Mouse (Mus musculus) layer of hippocampus, adult 8-10 months (tissue): ENCODE measurements around the gene Psmc3ip. TPM values are rescaled to one million over a fixed set of nuclear protein-coding genes. Genes with fewer than 3 reads are reported as not detected.

ENCODE experiments used
- DNase-seq, 2 experiments: peaks; one replicate each; pipeline ENCODE4 v3.0.0; 2022; ENCODE audit warnings: low spot score in 2 of 2
- total RNA-seq, 4 experiments: library from RNA; stranded (reverse); gene quantifications; 2 replicates each; pipeline ENCODE4 v1.2.4; 2022

The Psmc3ip gene
- total RNA-seq, 4 experiments from 2014 or later: 2.5 to 5.4 (median 3.9) TPM

DNA sequence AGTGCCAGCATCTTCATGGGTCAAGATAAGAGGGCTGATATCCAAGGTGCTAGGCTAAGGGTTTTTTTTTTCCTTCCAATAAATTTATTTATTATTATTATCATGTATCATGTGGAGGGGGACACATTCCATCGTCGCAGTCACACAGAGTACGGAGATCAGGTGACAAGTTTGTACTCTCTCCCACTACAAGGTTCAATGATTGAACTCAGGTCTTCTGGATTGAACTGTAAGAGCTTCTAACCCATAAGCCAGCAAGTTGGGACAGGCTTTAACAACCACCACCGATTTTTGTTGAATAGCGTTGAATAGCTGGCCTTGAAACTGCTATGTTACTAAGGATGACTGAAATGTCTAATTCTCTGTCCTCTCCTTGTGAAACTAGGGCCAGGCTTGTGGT lies 14.8 kb downstream of the Psmc3ip start:
- no peak for DNase-seq

GRCm38 (mm10) chr11:101079746-101080145 lies 15.5 kb downstream of the Psmc3ip start:
- no peak for DNase-seq

DNA sequence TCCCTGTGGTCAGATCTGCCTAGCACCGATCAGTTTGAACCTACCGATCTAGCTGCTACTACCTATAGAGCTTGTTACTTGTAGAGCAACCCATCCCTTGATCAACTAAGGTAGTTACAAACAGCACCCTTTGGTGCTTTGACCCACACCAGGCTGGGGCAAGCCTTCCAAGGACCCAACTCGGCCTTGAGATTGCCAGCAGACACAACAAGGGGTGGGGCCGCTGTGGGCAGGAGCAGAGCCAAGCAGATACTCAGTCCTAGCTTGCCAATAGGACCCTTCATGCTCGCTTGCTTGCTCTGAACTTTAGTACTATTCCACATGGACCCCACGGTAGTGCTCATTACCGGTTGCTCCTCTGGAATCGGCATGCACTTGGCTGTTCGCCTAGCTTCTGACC lies 17.1 kb downstream of the Psmc3ip start, which contains the start of gene Hsd17b1:
Gene Hsd17b1, plus strand, starts transcription at position 291 of the 400 bp plus-strand sequence.
- no peak for DNase-seq

DNA sequence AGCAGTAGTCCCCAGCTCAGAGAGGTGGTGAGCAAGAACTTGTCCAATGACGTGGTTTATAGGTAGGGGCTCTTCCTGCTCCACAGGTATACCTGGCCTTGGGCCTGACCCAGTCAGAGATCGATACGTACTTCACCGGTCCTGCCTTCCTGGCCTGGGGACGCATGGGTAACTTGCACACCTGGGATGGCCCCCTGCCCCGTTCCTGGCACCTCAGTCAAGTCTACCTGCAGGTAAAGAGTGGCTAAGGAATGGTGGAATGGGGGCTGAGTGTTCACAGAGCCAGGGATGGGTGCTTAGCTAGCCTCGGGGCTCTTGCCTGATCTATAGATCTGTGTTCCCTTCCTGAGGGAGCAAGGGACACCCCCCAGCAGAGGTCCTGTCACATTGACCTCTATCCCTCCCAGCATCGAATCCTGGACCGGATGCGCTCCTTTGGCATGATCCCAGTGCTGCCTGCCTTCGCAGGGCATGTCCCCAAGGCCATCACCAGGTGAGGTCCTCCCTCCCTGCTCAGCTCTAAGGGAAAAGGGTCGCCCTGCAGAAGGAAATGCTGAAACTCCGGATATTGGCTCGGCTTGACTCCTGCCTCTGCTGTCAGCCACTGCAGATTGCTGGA lies 23.3 kb downstream of the Psmc3ip start:
- DNase-seq: no peak

DNA sequence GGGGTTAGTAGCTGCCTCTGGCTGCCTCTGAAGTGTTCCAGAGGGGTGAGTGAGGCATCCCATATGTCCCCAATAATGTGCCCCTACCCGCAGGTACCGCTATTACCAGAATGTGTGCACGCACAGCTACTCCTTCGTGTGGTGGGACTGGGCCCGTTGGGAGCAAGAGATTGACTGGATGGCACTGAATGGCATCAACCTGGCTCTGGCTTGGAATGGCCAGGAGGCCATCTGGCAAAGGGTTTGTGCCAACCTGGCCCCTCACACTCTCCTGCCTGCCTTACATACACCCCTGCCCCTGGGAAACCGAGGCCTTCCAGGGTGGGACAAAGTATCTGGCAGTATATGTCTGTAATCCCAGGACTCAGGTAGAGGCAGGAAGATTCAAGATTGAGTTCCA lies 24.2 kb downstream of the Psmc3ip start:
- no peak for DNase-seq

DNA sequence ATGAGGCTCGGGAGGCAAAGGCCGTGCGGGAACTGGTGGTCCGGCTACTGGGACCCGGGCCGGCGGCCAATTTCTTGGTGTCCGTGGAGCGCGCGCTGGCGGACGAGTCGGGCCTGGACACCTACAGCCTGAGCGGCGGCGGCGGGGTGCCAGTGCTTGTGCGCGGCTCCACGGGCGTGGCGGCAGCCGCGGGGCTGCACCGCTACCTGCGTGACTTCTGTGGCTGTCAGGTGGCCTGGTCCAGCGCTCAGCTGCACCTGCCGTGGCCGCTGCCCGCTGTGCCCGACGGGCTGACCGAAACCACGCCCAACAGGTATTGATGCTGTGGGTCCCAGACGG lies 25.1 kb downstream of the Psmc3ip start:
- DNase-seq: no peak

DNA sequence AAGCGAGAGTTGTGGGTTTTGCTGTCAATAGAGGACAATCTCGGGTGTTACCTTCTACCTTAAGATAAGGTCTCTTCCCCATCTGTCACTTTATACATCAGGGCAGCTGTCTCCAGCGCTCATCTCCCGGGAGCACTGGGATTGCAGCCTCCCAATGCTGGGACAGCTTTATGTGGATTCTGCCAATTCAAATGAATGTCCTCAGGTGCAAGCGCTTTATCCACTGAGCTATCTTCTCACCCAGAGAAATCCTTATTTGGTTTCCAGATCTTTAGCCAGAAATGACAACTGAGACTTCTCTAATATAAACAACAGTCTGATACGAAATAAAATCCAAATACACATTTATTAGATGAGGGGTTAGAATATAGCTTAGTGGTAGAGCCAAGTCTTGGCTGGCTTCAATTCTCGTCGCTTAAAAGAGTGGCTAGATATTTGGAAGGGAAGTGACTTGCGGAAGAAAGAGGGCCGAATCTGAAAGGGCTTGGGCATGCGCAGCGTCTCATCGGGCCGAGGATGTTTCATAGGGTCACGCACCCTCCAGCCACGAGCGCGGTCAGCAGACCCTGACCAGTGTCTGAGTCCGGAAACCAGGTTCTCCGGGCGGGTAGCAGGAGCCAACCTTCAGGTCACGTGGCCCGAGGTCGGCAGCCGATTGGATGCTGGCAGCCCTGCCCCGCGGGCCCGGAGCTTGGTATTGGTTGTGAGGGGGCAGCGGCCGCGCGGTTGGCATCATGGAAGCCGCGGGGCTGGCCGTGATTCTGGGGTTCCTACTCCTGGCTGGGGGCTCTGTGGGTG lies 25.6 kb downstream of the Psmc3ip start, which contains the start of gene Naglu:
Gene Naglu, plus strand, starts transcription at position 622 of the 798 bp plus-strand sequence.
- peak; percentile 91 to 93 for DNase-seq

GRCm38 (mm10) chr11:101066549-101067412 lies 28.5 kb downstream of the Psmc3ip start:
- peak; percentile 66 to 85 for DNase-seq

DNA sequence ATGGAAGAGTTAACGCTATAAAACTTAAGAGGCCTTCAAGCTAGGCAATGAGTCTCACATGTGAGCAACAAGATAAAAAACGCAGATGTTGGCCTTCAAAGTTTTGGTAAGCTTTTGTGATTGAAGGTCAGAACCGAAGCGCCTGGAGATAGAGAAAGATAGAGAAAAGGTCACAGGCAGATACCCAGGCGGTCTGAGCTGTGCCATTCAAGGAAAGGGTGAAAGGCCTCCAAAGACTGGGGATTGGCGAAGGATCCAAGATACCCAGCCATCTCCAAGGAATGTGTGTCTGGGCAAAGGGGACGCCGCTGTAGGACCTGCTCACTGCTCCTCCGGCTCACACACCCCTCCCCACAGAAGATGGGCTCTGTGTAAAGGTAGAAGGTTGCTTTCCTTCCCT lies 30.2 kb downstream of the Psmc3ip start:
- no peak for DNase-seq

DNA sequence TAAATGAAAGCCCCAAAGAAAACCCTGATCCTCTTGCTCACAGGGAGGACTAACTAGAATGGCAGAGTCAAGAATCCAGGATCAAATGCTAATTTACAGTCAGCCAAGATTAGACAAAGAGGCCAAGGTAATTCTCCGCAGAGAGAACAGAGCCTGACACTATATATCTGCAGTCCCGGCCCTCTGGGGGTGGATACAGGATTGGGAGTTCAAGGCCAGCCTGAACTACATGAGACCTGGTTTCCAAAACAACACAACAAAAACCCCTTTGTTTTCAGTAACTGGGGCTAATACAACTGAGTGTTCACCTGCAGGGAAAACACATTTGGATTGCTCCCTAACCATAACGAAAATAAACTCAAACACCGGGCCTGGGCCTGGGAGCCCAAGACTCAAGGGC lies 30.8 kb downstream of the Psmc3ip start:
- no peak for DNase-seq

- DNase-seq: peak in 1 of 2 experiments; percentile 69
Measured at GRCm38 (mm10) chr11:101063676-101064327, 31.4 kb downstream of the Psmc3ip start.

GRCm38 (mm10) chr11:101062971-101063675 lies 32.1 kb downstream of the Psmc3ip start:
- no peak for DNase-seq

DNA sequence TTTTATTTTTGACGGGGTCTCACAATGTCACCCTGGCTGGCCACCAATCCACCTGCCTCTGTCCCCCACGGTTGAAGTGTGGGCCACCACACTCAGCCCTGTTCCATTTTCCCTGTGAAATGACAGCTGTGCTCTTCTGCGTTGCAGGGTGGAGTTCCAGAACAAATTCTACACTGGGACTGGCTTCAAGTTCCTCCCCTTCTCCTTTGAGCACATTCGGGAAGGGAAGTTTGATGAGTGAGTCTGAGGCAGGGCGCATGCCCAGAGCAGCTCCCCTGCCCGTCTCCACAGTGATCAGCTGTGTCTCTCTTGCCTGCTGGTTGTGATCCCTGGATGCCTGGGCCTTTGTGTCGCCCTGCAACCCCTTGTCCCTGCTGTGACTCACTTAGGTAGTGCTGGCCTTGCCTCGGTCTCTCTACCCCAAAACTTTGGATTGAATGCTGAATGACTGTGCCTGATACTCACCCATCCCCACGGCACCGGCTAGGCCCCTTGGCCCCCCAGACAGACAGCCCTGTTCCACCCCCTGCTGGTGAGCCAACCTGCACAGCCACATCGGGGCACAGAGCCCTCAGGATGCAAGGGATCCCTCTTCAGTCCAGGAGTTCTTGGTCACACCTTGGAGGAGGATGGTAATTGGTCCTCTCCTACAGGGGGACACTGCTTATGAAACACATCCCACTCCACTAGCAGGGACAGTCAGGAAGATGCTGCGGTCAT lies 32.9 kb downstream of the Psmc3ip start:
- DNase-seq: no peak

- no peak for DNase-seq
Measured at GRCm38 (mm10) chr11:101061049-101061448, 34.2 kb downstream of the Psmc3ip start.

- DNase-seq: peak in 1 of 2 experiments; percentile 68
Measured at GRCm38 (mm10) chr11:101060126-101060525, 35.1 kb downstream of the Psmc3ip start.

- DNase-seq: no peak
Measured at GRCm38 (mm10) chr11:101059473-101059872, 35.8 kb downstream of the Psmc3ip start.

DNA sequence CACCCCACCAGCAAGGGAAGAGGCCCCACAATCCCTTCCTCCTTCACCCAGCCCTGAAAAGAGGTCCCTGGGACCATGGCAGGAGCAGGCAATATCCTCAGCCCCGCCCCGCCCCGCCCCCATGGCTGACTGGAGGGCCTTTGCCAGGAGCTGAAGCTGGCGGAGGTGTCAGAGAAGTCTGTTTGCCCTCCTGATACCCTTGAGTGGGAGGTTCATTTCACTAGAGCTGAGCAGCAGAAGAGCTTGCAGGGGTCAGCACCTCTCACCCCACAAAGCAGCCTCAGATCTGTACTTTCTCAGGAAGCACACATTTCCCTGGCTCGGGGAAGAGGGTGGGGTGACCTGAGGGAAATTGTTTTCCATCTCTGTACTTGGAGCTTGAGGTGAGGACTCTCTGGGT lies 36.5 kb downstream of the Psmc3ip start:
- DNase-seq: no peak

- peak; percentile 74 to 90 for DNase-seq
Measured at GRCm38 (mm10) chr11:101057860-101058259, 37.4 kb downstream of the Psmc3ip start.

DNA sequence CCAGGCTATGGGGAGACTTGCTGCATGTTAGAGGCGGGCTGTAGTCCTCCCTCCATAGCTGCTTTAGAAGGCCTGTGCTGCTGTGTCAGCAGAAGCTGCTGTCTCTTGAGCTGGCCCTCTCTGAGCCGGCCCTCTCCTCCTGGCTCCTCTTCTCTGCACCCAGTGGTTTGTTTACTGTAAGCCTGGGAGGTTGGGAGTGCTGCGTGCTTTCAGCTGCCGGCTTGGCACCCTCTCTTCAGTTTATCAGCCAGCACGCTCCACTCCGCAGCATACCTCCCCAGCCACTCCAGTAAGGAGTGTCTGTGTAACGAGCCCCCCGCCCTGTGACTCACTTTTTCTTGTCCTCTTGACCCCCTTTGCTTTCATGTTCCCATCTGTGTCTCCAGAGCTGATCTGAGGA lies 38.4 kb downstream of the Psmc3ip start:
- DNase-seq: no peak

DNA sequence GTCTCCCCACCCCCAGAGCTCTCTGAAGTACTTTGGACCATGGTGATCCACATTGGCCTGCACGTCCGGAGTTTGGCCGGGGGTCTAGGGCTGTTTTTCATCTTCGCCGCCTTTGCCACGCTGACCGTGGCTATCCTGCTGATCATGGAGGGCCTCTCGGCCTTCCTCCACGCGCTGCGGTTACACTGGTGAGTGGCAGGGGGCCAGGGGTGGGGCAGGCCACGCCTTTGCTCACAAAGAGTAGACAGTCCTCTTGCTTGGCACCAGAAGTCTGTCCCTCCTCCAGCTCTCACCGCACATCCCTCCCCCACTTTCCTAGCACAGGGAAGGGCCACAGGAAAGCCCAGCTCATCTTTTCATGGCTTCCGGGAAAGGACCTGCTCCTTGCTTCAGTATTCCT lies 39.8 kb downstream of the Psmc3ip start:
- no peak for DNase-seq
